Mouse (Mus musculus) large intestine, adult 2 months (tissue): ENCODE results near the gene Usp29. TPM values are rescaled to one million over a fixed set of nuclear protein-coding genes. Genes with fewer than 3 reads are reported as not detected.

ENCODE experiments used
- DNase-seq: peaks from one replicate; pipeline ENCODE4 v3.0.0-alpha.2; 2012; ENCODE audit warnings: low read depth, low spot score
- WGBS: fragments of 180-500 bp; shearing (Covaris S2); methylation state at CpG from one replicate; pipeline ENCODE4 v1.1.7; 2018; 5-methylcytosine and 5-hydroxymethylcytosine counted together
- polyA plus RNA-seq: library from polyadenylated mRNA; depleted of rRNA; stranded (reverse); fragments of >200 nt; gene quantifications from 2 replicates; pipeline ENCODE4 v1.2.3, GENCODE M21; 2012

The Usp29 gene
- polyA plus RNA-seq, 1 experiment = 0.16 TPM

DNA sequence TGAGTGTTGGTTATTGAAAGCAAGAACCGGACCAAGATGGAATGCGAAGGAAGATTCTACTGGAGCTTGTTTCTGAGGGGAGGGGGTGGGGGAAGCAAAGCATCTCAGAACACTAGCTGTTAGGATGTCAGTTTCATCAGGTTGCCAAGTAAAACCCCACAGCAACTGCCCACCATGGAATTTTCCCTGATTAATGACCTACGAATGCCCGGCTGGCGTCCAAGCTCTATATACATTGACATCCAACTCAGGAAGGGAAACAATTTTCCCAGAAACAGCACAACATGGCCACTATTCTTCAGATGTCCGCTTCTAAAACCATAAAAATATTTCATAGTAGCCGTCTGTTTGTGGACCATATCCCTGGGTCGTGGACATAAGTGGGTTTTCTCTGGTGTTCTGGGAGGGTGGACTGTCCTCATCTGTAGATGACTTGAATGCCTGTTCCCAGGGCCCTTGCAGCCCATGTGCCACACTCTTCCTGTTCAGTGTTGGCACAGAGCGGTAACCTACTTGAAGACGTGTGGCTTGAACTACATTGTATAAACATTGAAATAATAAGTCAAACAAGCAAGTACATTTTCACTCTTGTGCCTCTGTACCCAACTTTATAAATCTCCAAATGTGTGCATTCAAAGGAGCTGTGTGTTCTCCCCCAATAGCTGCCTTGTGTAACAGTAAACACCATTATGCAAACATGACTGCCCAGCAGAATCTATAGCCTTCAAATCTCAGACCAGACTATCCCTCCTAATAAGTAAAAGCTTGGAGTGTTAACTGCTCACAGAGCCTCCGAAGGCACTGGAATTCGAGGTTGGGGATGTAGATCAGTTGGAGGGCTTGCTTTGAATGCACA is 70.4 kb downstream of the Usp29 start:
- 63% methylated on average over 12 of the region's 12 CpGs for WGBS
- no peak for DNase-seq

DNA sequence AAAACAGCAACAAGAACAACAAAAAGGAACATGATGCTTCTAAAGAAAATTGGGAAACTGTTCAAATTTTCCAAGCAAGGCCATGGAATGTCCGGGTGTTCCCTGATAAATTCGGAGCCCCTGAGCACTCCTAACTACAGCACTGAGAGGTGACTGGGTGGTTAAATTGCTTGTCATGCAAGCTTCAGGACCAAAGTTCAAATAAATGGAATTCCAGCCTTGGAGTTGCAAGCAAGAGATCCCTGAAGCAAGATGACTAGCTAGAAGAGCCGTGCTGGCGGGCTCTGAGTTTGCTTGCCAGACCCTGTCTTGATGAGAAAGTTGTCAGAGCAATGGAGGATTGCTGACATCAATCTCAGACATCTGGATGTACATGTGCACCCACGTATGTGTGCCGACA is 71.3 kb downstream of the Usp29 start:
- WGBS = 53% methylated on average over 6 of the region's 6 CpGs
- DNase-seq = no peak

DNA sequence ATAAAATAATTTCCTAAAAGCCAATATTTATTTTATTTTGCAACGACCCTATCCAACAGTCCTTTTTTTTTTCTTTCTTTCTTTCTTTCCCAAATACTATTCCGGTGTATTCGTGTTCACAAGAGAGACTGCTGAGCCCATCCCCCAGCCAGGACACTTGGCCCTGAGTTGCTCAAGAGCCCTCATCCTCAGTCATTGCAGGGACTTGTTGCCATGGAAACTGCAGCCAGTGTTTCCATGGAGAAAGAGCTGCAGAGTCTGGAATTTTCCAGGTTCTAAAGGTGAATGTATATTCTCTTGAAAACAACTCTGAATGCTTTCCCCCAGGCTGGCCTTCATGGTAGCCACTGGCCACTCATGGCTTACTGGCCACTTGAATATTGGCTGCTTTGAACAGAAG is 80.2 kb downstream of the Usp29 start:
- DNase-seq = no peak

DNA sequence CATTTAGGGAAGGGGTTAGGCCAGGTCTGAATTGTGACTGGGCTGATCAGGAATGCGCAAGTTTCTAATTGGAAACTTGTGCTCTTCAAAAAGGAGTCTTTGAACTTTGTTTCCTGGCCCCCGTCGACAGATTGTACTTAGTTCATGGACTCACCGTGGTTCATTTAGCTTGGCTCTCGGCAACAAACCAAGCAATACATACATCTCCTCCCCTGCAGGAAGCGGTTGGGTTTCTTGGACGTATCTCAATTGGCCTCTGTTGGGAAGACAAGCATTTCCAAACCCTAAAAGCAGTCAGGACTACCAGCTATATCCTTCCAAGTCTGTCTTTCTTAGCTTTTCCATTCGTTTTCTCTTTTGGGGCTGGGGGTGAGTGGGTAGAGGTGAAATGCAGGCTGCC is 84.6 kb downstream of the Usp29 start:
- WGBS = 78% methylated on average over 8 of the region's 8 CpGs

More for the DNA sequence above, 80.2 kb downstream of the Usp29 start:
- 34% methylated on average over 3 of the region's 3 CpGs for WGBS

DNA sequence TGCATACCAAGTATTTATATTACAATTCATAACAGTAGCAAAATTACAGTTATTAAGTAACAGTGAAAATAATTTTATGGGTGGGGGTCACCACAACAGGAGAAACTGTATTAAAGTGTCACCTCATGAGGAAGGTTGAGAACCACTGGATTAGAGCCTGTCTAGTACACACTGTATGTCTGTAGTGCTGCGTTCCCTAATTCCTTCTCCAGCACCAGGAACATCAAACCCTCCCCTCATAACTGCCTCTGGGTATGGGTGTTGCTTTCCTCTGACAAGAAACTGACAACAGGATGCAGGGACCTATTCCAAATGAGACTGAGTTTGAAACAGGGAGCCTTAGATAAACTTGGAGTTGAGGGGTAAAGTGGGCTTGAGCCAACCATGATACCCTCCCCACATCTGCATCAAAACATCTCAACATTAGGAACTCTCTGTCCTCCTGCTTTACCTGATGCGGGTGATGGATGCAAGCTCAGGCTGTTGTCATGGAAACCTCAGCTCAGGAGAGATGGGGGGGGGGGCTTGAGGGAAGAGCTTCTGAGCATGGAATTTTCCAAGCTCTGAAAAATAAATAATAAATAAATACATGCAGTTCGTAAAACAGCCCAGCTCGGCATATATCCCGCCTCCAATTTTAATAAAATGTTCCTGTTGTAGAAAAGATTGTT is 86.5 kb downstream of the Usp29 start:
- WGBS = 88% methylated on average over 5 of the region's 5 CpGs
- no peak for DNase-seq

More for the DNA sequence above, 84.6 kb downstream of the Usp29 start:
- DNase-seq = no peak

DNA sequence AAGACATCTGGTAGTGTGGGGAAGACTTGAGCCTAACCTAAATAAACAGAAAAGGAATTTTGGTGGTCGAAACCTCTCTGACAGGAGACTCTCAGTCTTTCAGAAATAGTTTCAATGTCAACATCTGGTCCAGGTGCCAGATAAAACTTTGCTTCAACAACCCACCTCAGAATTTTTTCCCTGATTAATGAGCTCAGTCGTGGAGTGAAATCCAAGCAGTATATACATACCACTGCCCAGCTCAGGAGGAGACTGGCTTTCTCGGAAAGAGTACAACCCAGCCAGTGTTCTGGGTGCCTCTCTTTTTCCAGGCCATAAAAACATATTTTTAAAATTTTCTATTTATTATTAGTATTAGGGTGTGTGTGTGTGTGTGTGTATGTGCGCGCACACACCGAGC is 89.9 kb downstream of the Usp29 start:
- no peak for DNase-seq
- 74% methylated on average over 6 of the region's 6 CpGs for WGBS

DNA sequence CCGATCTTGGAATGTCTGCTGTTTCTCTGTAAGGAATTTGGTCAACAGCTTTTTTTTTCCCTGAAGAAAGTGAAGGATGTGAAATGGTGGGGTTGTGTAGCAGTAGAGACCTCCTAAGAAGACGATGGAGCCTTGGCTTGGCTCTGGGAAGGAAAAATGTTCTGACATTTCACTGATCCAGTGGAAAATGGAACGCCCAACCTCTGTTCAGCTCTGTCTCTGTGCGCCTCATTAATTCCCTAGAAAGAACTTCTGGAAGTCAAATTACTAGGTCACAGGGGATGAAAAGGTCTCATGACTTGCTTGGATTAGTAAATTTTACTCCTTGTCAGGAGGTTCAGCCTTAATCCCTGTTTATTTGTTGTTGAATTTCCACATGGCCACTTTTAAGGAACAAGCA is 92.3 kb downstream of the Usp29 start:
- no peak for DNase-seq
- 45% methylated on average over 4 of the region's 4 CpGs for WGBS

DNA sequence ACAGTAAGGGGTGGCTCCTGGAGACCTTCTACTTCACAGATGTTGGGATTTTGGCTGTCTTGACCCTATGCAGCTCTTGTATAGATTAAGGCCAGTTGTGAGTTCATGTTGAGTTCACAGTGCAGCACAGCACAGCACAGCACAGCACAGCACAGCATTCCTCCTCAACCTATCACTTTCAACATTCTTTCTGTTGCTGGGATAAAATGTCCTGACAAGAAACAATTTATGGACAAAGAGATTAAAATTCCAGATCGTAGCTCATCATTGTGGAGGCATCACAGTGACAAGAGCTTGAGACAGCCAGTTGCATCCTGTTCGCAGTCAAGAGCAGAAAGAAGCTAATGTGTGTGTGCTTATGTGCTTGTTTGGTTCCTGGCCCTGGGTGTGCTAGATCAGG is 93.3 kb downstream of the Usp29 start:
- WGBS = 60% methylated on average over 2 of the region's 2 CpGs
- DNase-seq = no peak

DNA sequence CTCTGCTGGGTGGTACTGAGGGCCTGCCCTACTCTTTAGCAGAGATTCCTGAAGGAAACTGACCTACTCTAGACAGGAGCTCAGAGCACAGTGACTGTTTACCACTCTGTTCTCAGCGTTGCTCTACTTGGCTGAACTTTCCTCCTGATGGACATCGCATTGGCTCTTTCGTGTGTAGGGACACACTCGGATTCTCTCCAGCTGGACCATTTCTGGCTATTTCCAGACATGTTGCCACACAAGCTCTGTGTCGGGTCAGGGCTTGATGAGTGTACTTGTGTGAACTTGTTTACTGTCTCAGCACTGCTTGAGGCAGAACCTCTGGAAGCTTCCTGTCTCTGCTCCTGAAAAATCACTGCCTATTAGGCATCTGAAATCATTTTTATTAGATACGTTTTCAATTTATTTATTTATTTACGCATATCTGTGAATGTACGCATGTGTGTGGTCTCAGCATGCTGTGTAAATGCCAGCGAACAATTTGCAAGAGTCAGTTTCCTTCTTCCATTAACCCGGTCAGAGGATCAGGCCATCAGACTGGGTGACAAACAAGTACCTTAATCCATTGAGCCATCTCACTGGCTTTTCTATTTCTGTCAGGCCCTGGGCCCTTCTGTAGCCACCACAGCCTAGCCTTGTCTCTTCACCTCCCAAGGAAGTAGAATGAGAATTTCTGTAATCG is 95.7 kb downstream of the Usp29 start:
- no peak for DNase-seq
- WGBS = 63% methylated on average over 11 of the region's 11 CpGs

DNA sequence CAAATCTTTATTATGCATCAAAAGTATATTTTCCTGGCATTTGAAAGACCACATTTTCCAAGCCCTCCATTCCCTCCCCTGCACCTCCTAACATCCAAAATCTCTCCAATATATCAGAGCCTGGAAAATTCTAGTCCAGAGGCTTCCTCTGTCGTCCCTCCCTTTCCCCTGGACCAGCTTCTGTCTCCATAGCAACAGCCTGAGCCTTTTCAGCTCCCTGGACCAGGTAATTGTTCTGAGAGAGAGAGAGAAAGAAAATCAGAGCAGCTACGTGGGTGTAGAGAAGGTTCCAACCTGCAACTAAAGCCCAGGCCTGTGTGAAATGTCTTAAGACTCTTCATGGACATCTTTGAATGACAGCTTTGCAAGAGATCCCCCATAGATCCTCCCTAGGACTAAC is 98.8 kb downstream of the Usp29 start:
- 35% methylated on average over 2 of the region's 2 CpGs for WGBS
- DNase-seq = no peak

DNA sequence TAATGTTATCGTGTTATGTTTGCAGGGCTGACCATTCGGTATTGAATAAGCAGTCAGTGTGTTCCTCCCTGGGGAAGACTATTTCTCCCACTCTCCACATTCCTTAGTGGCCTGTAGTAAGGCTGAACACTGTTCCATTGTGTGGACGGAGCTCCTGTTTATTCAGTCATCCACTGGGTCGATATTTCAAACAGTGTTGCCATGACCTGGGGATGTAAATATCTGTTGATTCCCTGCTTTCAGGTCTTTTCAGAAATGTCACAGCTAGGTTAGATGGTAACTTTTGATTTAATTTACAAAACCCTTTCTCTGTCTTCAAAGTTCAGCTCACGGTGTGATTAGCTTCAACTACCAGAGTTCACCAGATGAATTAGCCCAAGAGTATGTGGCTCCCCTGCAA is 104.6 kb downstream of the Usp29 start:
- no peak for DNase-seq
- 31% methylated on average over 5 of the region's 5 CpGs for whole genome bisulfite sequencing

DNA sequence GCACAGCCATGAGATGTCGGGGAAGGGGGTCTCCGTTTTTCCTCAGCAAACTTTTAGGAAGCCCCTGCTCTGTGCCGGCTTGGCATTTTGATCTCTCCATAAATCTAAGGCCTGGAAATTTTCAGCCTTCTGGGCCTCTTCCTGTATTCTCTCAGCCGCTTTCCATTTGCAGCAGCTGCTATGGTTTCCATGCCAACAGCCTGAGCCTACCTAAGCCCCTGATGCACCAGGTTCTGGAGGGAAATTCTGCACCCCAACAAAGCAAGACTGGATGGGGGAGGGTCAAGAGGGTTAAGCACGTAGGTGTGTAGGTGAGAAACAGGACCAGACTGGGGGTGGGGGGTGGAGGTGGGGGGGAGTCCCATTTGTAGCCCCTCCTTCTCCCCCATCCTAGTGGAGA is 105.0 kb downstream of the Usp29 start:
- WGBS = 27% methylated on average over 5 of the region's 5 CpGs
- DNase-seq = no peak

DNA sequence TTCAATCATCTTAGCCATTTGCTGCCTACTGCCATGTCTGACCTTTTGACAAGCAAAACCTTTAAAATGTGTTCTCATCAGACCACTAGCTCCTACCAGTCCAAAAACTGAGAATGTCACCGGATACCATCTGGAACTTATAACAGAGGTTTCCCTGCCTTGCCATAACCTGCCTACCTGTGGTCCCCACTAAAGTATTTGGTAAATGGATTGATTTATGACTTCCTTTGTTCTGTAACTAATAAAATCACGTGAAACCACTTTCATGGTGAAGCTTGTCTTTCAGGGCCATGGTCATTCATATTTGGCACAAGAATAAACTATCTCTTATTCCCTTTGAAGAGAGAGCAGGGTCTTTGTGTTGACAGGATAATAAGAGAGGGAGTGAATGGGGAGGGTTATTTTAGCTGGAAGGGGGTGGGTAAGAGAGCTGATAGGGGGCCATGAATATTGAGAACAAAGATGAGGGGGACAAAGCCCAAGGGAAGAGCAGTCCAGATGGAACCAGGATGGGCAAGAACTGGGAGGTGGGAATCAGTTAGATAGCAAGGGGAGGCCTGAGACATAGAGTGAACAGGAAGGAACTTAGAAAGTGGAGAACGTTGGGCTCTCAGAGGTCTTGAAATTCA is 107.0 kb downstream of the Usp29 start:
- no peak for DNase-seq
- WGBS = 32% methylated on average over 3 of the region's 3 CpGs

DNA sequence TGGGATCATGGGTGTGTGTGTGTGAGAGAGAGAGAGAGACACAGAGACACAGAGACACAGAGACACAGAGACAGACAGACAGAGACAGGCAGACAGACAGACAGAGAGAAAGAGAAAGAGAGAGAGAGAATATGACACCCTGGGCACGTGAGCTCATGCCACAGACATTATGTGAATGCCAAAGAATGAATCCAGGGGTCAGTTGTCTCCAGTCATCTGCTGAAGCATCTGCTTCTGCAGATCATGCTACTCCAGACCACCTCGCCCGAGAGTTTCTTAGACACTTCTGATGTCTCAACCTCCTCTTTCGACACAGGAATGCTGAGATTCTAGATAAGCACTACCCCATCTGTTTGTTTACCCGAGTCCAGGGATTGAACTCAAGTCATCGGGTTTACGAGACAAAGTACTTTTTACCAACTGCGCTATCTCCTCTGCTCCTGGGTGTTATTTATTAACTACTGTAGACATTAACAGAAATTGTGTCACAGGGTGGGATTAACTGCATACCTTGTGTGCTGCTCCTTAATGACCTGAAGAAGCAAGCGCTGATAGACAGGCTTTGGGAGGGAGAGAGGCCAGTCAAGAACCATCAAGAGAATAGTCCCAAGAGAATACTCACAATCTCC is 107.7 kb downstream of the Usp29 start:
- DNase-seq = no peak
- WGBS = 25% methylated on average over 9 of the region's 9 CpGs

DNA sequence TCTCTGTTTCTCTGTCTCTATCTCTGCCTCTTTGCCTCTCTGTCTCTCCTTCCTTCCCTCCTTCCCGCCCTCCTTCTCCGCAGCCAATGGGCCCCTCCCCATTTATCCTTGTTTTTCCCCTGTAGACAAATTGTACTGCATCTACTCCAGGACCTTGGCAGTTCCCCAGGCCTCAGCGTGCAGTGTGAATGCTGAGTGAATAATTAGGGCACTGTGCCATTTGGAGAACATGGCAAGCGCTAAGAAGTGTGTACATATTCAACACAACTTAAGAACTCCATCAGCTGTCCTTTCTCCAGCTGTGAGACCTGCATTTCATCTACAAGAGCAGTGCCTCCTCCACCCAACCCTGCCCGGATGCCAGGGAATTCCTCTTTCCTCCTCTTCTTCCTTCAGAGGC is 110.5 kb downstream of the Usp29 start:
- DNase-seq = no peak
- 60% methylated on average over 5 of the region's 5 CpGs for WGBS

DNA sequence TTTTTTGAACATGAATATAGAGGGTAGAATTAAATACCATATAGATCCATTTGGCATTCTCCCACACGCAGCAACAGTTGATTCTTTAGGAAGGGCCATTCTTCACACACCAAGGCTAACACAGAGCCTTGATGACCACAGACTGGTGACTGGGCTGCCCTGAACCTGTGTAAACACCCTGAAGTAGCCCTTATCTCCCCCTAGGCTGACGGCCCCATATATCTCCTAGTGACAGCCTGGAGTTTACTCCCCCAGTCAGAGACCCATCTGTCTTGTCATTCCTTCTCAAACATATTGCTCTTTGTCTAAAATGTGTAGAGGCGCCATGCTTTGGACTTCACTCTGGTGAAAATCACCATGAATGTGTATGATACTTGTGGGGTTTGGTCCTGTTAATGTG is 119.1 kb downstream of the Usp29 start:
- WGBS = 43% methylated on average over 3 of the region's 3 CpGs
- no peak for DNase-seq

DNA sequence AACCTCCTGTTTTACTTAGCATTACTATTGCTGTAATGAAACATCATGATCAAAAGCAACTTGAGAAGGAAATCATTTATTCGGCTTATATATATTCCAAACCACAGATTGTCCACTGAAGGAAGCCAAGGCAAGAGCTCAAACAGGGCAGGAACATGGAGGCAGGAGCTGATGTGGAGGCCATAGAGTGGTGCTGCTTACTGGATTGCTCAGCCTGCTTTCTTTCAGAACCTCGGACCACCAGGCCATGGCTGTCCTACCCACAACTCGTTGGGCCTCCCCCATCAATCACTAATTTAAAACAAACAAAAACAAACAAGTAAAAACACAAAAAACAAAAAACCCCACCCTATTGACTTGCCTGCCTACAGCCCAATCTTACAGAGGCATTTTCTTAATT is 119.9 kb downstream of the Usp29 start:
- no peak for DNase-seq
- WGBS = 56% methylated on average over 3 of the region's 3 CpGs

DNA sequence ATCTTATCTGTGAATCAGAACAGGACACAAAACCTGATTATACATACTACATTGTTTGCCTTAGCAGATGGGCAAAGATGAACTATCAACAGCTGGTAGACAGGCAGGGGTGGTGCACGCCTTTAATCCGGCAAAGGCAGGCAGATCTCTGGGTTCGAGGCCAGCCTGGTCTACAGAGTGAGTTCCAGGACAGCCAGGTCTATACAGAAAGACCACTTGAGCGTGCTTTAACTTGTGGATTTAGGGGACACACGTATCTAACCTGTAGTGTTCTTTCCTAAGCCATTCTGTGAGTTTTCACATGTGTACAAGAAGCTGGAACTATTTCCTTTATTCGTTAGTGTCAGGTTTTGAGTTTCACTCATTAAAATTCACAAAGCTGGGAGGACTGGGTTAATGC is 120.9 kb downstream of the Usp29 start:
- 68% methylated on average over 6 of the region's 6 CpGs for WGBS
- no peak for DNase-seq

DNA sequence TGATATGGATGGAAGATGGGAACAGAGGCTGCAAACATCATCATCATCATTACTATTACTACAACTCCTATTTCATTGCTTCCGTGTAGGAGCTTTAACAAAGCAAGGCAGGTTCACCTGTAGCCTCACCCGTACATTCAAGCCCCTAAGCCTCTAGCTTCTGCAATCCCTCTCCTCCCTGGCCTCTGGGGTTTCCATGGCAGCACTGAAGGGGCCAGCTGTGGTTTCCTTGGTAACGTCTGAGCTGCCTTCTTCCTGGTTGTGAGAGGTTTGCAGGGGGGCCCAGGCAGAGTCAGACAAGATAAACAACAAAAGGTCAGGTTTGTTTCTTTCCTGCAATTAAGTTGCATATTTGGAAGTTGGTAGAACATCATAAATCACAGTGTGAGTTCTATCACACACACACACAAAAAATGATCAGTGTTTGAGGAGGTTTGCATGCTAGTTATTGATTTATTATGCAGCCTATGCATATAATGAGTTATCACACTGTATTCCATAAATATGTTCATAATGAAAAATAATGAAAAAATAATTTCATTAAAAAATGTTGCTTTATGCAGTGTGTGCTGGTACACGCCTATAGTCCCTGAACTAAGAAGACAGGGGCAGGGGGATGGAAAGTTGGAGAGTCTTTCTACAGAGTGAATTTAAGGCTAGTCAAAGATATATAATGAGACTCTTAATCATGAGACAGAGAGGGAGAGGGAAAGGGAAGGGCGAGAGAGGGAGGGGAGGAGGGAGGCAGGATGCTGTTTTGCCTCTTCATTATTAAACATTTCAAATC is 121.5 kb downstream of the Usp29 start:
- no peak for DNase-seq
- WGBS = 32% methylated on average over 5 of the region's 5 CpGs
